Mouse (Mus musculus): ENCODE measurements around the gene Cdc42ep4. TPM values are rescaled to one million over a fixed set of nuclear protein-coding genes. Genes with fewer than 3 reads are reported as not detected.

Cdc42ep4 gene
- total RNA-seq, 4 experiments from 2014 or later = 90.2 to 151 (median 111) TPM

DNA sequence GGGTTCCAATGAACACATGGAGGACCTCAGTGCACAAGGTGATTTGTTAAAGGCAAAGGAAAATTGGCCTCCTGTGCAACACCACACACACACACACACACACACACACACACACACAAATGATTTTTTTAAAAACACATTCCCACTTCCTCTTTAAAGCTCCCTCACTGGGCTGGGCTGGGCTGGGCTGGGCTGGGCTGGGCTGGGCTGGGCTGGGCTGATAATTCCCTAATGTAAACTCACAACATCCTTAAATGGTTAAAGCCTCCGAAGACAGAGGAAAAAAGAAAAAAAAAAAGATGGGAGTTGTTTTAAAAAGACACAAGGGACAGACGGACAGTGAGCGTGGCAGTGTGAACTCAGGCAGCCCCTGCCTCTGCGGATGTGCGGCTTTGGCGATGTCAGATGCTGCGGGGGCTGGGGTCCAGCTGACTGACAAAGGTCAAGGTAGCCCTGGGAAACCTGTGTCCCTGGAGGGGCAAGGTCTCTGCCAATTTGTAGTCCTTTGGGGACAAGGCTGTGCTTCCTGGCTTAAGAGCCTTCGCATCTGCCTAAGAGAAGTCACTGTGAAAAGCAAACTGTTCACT, 26.3 kb upstream of the Cdc42ep4 start:
- DNase-seq = no peak

DNA sequence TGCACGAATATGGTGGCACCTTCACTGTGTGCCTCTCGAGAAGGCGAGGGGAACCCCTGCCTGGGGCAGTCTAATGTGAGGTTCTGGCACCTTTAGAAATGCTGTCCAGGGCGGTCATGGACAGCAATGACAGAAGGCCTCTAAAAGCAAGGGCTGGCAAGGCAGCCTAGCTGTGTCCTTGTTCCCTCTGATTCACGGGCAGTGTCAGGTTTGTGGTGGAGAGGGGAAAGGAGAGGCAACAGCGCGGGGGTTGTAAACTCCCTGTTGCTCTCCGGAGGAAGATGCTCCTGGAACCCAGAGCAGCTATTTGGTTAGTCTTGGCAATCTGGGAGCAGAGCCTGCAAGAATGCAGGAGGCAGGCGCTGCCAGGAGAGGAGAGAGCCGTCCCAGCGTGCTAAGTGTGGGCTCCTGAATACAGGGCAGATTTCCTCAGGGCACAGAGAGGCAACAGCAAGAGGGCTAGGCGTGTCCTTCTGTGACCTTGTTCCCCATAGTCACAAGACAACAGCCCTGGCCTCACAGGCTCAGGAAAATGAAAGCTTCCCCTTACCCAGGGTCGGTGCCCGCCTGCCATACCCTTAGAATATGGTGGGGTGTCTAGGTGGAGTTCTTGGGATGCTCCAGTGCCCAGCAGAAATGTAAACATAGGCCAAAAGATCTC, 25.3 kb upstream of the Cdc42ep4 start:
- peak; percentile 78 for DNase-seq

DNA sequence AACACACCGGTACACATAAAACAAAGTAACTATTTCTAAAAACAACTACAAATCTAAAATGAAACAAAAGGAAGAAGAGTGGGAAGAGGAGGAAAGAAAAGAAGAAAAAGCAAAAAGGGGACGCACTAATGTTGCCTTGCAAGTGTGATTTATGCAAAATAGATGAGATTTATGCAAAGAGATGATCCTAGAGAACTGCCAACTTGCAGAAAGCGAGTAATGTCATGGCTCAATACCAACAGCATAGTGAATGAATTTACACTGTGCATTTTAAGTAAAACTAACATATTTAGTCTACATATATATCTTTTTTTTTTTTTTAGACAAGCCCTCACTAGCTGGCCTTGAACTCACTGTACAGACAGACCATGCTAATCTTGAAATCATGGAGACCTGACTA, 23.1 kb upstream of the Cdc42ep4 start:
- DNase-seq = no peak

DNA sequence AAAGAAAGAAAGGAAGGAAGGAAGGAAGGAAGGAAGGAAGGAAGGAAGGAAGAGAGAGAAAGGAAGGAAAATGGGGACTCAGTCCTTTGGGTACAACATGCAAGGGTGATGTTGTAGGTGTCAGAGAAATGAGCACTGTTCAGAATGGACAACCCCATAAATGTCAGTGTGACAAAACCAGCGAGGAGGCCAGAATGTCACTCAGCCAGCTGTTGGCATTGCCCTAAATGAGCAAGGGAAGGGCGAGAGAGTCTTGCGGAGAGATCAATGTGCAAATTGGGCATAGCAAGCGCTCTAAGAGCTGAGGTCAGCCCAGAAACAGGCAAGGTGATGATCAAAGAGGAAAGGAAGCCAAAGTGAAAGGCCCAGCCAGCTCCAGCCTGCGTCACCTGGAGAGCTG, 21.5 kb upstream of the Cdc42ep4 start:
- DNase-seq = no peak

DNA sequence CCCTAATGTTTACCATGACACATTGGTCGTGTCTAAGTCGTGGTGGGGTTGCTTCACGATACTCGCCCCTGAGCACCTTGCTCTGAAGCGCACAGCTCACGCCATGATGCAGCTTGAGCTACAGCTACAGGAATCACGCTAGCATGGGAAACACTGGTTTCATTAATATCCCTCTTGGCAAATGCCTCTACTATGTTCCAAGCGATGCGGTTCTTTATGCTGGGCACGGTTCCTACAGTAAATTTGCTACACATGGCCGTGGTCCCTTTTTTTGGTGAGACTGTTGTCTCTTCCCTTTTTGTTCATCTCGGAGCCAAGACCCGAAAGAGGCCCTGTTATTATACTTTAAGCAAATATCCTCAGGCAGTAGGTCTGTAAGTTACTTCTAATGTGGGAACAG, 19.5 kb upstream of the Cdc42ep4 start:
- DNase-seq = no peak

DNA sequence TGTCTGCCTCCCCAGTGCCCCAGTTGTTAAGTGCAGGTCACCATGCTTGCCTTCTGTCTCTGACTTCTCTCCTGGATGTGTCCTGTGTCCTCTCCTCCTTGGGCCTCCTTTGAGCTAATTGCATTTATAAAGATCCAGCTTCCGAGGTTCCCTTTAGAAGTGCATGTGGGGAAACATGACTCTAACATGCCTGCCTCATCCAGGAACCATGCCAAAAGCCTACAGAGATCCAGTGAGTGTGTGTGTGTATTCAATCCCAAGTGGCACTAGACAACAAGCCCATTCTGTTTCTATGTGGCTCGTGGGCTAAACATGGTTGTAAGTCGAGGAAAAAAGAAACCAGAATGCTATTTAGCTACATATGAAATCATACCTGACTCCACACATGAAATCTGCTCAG, 16.7 kb upstream of the Cdc42ep4 start:
- no peak for DNase-seq

DNA sequence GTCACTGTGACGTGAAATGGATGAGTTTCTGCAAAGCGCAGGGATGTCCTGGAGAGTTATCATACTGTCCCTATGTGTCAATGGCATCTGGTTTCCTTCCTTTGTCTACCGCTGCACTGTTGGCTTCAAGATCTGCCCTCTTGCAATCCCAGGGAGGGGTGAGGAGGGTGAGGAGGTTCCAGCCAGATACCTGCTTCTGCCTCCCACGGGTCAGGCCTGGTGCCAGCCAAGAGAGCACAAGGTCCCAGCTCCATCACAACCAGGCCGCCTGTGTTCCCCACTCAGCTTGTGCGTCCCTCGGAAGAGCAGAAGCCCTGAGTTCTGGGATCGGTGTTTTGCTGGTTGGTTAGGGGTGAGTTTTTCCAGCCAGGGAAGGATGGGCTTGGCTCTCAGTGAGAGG, 15.6 kb upstream of the Cdc42ep4 start:
- DNase-seq = no peak

DNA sequence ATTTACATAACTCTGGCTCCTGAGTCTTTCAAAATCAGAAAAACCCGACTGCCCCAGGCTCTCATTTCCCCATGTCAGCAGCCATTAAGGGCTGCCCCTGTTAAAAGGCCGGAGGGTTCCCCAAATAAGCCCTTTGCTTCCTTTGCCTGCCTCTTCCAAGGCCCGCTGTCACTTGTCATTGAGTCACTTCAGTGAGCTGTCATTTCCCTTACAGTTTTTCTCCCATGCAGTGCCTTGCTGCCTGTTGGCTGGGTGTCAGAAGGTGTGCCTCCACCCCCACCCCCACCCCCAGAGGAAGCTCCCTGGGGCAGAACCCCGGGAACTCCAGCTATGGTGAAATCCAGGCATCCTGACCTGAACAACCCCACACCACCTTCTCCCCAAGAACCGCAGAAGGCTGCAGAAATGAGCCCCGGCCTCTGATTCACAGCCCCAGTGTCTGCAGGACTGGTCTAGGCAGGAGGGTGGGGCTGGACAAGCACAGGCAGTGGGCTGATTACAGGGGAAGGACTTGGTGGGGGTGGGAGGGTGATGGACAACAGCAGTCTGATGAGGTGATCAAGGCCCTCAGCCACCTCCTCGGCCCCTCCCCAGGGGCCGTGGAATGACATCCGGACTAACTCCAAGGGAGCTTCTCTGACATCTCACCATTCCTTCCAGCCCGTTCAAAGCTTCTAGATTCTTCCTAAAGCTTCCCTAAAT, 14.8 kb upstream of the Cdc42ep4 start:
- DNase-seq = no peak

DNA sequence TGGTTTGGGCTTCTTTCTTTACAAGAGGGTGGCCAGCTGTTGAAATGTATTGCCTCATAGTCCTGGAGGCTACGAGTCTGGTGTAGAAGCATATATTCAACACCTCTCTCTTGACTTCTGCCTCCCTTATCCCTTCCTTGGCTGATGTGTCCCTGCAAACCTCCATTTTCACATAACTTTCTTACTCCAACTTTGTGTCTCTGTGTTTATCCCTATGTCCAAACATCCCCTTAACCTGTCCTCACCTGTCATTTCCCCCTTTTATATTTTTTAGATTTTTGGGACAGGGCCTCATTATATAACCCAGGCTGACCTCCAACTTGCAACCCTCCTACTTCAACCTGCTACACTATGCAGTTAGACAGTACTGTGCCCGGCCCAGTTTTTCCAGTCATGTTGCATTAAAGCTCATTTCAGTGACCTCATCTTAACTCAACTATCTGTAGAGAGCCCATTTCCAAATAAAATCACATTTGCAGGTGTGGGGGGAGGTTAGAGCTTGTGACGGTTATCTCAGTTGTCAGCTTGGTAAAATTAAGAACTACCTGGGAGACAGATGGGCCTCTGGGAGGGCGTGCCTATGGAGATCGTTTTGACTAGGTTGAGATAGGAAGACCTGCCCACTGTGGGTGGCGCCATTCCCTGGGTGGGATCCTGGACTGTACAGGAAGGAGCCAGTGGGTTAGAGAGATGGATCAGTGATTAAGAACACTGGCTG, 12.6 kb upstream of the Cdc42ep4 start:
- DNase-seq = no peak

DNA sequence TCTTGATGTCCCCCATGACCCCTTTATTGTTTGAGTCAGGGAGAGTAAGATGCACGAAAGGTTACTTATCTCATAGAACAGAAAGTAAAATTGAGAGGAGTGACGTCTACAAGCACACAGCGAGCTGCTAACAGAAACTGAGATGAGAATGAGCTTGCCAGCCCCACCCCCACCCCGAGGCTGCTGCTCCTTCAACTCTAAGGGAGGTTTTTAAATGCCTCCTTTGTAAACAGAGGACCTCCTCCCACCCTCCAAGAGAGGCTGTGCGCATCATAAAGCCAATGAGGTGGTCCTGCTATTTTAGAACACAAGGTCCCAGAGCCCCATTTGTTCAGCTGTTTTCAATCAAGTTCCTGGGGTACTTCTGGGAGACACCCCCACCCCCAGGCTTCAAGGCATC, 11.8 kb upstream of the Cdc42ep4 start:
- DNase-seq = no peak

DNA sequence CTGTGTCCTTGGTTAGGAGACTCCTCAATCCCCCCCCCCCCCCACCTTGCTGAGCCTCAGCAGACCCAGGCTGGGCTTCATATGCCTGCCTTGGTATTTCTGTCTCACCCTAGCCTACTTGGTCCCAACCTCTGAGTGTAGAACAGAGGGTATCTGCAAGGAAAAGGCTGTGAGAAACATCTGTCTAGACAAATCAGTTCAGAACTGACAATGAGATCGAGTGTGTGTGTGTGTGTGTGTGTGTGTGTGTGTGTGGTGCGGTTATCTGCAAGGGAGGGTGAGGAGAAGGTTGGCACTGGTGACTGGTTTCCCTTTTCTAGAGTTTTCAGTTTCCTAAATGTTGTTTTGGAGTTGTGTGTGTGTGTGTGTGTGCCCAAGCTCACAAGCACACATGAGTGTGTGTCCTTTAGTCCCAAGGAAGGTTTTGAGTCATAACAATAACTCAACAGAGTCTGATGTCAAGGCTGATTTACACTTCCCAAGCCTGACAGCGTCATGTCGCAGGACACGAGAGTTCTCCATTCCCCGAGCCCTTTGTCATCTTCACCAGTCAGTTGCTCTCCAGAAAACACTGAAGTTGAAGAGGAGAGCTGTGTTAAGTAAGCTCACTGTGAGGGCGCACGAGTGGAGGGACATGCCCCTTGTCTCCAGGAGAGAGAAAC, 10.6 kb upstream of the Cdc42ep4 start:
- no peak for DNase-seq

DNA sequence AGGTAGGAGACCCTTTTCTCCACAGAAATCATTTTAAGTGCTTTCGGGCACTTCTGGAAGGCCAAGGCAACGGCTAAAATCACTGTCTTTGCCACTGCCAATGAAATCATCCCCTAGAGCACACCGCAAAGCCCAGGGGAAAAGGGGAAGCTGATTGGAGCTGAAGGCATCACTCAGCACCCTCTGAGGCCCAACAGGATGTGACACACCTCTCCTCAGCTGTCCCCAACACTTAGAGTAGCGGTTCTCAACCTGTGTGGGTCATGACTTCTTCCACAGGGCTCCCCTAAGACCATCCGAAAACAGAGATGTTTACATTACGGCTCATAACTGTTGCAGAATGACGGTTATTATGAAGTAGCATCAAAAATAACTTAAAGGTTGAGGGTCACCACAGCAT, 10.0 kb upstream of the Cdc42ep4 start:
- DNase-seq = no peak

DNA sequence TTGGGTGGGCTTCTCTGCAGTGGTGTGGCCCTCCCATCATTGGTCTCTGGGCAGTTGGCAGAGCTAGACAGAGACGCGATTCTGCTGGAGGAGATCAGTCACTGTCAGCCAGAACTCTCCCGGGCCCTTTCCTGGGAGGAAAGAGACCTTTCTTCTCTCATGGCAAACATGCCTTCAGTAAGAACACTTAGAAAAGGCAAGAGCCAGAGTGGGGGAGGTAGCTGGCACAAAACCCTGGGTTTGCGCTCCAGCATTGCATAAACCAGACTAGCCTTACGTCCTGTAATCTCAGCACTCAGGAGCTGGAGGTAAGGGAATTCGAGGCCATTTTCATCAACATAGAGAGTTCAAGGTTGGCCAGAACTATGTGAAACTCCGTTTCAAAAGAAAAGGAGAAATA, 8.8 kb upstream of the Cdc42ep4 start:
- DNase-seq = peak; percentile 80

DNA sequence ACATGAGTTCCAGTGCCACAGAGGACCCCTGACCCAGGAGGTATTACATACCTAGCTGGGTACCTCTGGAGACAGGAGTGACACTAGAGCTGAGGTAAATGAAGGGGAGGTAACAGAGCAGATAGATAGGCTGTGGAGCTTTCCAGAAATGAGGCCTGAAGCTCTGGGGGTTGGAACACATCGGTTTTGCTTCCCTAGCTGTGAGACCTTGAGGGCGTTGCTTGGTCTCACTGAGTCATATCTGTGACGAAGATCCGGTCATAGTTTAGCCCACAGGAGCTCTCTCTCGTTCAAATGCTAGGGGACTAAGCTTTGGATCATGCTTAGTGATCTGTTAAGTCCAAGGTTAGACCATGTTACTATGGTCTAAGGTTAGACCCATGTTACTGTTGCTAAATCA, 7.2 kb upstream of the Cdc42ep4 start:
- DNase-seq = no peak

DNA sequence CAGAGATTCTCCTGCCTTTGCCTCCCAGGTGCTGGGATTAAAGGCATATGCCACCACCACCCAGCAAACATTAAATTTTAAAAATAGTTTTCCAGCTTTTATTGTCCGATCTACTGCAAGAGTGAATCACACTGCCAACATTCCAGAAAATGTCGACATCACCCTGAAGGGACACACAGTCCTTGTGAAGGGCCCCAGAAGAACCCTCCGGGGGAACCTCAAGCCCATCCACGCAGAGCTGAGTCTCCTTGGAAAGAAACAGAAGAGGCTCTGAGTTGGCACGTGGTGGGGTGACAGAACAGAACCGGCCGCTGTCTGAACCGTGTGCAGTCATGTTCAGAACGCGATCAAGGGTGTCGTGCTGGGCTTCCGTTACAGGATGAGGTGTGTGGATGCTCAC, 4.9 kb upstream of the Cdc42ep4 start:
- no peak for DNase-seq

DNA sequence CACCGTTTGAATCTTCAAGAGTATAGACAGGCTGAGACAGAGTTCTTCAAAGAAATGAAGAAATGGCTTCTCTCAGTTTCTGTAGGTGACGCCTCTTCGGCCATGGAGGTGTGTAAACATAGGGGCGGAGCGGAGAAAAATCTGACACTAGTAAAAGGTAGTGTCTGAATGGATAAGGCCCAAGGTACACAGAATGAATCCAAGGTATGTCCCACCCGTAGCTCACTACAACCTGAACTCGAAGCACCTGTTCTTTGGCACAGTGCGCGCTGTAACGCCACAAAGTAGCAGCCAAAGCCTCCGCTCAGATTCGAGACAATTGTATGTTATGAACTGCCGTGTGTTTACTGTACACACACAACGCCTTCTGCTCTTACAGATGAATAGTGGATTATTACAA, 4.2 kb upstream of the Cdc42ep4 start:
- DNase-seq = no peak

DNA sequence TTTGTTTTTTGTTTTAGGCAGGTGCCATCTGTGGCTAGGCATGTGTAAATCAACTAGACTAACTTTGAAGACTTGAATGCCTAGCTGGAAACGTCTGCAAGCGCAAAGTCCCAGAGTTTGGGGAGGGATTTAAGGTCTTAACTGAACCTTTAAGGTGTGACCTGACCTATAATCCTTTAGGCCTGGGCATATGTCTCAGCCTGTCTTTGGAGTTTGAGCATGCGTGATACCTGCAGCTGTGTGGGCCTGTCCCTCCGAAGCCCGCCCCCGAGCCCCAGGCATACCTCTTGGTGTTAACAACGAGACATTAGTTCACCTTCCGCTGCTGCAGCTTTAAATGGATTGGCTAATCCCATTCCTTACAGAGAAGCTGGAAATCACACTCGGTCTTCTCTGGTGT, 3.2 kb upstream of the Cdc42ep4 start:
- DNase-seq = no peak

DNA sequence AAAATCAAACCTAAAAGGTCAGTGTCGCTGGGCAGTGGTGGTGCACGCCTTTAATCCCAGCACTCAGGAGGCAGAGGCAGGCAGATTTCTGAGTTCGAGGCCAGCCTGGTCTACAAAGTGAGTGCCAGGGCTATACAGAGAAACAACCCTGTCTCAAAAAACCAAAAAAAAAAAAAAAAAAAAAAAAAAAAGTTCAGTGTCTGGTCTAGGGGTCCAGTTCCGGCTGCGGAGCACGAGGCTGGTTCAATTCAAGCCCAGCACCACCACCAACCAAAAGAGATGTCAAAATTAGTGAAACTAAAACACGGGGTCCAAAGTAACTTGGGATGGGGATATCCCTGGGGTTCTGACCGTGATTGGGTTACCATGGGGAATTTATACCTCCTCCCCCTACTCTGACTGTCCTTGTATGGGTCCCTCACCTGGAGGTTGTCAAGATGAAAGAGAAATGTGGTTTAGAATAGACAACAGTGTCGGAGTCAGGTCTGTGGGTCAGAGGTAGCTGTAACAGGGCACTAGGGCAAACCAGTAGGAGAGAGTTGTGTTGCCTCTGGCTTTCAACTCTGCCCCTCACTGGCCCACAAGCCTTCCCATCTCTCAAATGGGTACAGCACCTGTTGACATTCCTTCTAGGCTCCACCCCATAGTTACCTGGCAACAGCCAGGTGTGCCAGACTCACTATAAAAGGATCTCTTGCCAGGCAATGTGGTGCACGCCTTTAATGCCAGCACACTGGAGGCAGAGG, 1.2 kb upstream of the Cdc42ep4 start:
- DNase-seq = no peak

DNA sequence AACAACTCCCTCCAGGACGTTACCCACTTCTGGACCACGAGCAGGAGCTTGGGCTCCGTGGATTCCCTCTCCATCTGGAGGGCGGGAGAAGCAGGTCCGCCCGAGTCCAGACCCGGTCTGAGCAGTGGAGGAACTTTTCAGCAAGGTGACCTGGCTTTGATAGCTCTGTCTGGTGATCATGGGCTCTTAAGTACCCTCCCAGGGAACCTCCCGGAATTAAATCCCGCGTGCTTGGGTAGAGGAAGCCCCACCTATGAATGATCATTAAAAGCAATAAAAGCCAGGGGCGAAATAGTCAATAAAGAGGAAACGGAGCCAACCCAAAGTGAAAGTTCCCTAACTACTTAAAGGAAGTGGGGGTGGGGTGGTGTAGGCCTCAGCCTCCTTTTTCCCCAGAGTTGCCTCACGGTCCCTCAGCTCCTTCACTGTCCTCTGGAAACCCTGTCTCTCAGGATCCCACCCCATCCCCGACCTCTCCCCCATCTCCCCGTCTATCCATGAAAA, 529 bp upstream of the Cdc42ep4 start:
- DNase-seq = no peak

DNA sequence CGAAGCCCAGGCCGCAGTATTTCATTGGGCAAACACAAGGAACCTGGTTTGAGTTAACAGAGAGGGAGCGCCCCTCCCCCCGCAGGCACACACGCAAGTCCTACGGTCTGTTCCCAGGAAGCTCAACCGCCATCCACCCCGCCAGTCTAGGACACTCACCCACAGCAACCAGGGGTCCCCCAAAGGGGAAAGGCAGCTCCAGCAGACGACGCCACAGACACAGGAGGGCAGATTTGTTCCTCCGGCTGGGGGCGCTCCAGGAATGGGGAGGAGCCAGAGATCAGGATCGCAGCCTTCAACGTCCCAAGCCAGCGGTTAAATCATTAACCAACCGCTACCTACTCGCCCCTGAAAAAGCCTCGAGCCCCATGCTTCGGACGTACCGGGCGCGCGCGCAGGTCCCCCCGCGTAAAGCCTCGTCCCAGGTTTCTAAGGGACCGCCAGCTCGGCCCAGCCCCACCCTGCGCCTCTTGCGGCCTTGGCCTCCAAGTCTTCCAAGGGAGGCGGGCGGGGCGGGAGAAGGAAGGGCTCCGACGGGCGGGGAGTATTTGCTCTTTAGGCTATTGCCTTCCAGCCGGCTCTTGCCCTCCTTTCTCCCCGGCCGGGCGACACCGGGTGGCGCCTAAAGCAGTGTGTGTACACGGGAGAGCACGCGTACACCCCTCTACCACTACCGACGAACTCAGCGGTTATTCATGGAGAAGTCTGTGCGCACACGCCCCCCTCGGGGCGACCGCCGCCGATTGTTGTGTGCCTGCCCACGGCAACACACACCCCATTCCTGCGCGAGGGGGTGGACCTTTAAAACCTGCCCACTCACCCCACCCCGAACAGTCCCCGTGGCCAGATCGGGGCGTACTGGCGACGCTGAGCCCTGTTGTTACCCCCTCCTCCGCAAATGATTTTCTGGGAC, 854 bp downstream of the Cdc42ep4 start:
- DNase-seq = peak; percentile 76

All from adrenal gland, adult 8-10 months (tissue).